Mouse (Mus musculus) left cerebral cortex, postnatal 10 days (tissue): Measurements from ENCODE around the gene Ctnnb1. TPM values are rescaled to one million over a fixed set of nuclear protein-coding genes. Genes with fewer than 3 reads are reported as not detected.
A peak's percentile ranks its signal among the peaks of the same experiment; 100 is the strongest.

Experiments used
- DNase-seq, 2 experiments: peaks; one replicate each; pipeline ENCODE4 v3.0.0; 2021 to 2022; ENCODE audit warnings: low spot score in 2 of 2, mixed read lengths in 1 of 2; ENCODE audit errors: extremely low spot score in 1 of 2
- intact Hi-C: fragments of 180-260 bp; cut with DNase I; formaldehyde crosslinking; loops from one replicate; pipeline ENCODE4 v1.15.1; 2025
- total RNA-seq, 2 experiments: library from RNA; stranded (reverse); gene quantifications; 2 replicates each; pipeline ENCODE4 v1.2.3; 2021

Ctnnb1 gene
- total RNA-seq, 2 experiments from 2014 or later: 681 to 724 TPM

DNA sequence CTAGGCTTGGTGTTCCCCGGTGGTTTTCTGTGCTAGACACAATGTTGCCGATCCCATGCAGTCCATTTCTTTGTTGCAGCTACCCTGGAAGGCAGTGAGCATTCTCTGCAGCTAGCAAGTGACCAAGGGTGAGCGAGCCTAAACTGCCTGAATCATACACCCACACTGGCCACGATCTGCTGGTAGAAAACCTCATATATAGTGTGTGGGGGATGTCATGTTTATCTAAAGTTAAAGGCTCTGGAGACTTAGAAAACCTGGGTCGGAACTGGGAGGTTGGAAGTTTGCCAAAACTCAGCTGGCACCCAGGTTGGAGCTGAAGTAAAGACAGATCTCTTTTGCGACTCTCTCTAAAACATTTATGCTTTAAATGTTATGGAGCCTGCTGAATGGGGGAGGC lies 10.4 kb upstream of the Ctnnb1 start:
- intact Hi-C loops: no loop called here
- no peak for DNase-seq

DNA sequence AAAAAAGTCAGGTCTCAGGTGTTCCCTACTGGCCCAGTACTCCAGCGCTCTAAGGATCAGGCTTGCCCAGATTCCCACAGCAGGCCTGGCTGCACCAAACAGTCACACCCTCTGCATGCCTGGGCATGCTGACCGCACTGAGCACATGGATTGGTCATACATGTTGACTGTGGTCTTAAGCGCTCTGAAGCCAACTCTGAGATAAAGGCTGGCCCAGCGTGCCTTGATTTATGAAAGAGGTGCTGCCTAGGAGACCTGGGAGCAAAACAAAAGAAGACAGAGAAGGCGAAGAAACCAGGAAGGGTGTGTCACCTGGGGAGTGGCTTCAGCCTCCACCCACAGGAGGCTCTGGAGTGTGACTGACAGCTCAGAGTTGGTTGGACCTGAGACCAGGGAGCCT lies 9.9 kb upstream of the Ctnnb1 start:
- intact Hi-C loops: no loop called here

DNA sequence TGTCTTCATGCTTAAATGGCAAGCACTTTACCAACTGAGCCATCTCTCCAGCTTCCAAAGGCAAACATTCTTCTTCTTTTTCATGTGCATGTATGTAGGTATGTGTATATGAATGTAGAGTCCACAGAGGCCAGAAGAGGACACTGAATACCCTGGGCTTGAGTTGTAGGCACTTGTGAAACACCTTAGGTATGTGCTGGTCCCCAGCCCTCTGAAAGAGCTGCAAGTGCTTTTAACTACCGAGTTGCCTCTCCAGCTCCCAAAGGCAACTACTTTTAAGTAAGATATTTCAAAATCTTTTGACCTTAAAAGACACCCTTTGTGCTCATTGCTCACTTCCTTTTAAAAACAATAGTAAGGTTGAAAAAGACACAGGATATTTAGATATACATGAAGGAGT lies 2.9 kb upstream of the Ctnnb1 start:
- DNase-seq: no peak
- intact Hi-C loops: no loop called here

More for the DNA sequence above, 9.9 kb upstream of the Ctnnb1 start:
- no peak for DNase-seq

DNA sequence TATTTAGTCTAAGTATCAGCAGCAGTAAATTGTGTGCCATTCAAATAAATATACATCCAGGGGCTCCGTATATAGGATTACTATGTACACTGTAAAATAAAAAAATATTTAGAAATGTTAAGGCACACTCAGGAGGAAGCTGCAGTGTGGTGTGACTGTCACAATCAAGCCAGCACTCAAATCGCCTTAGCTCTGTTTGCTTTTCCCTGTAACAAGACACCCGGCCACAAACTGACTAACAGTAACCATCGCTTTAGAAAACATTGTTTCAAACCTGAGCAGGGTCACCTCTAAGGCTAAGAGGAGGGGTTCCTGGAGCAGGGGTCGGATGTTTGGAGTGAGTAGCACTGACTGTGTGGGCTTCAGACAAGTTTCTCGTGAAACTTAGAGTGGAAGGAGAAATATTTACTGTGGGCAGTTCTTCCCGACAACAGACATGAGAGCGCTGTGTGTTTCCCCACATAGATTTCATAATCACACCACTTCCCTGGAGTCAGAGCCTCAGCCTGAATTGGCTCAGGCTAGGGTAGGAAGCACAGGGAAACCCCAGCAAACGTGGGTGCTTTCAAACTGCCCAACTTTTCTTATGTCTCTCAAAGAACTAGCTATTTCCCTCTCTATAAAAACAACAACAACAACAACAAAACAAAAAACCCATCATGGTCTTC lies 1.9 kb upstream of the Ctnnb1 start:
- intact Hi-C loops: no loop called here
- DNase-seq: no peak

DNA sequence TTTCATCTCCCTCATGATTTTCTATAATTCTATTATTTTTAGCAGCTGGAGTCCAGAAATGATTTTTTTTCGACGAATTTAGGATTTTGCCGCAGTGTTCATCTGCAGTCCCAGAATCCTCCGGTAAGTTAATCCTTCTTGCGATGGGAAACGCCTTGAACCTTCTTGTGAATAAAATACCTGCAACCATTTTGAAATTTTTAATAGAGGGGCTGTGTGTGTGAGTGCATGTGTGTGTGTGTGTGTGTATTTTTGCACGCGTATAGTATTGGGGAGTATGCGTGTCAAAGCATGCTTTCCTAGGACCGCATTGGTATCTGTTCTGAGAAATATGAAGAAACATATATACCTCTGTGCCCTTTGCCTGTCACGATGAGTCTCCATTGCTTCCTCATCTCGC lies 1.0 kb downstream of the Ctnnb1 start:
- intact Hi-C loops: loop anchor here (5.0 kb wide), 2 partner anchors 83 to 153 kb away; no protein-coding TSS in a partner anchor
- DNase-seq: no peak

DNA sequence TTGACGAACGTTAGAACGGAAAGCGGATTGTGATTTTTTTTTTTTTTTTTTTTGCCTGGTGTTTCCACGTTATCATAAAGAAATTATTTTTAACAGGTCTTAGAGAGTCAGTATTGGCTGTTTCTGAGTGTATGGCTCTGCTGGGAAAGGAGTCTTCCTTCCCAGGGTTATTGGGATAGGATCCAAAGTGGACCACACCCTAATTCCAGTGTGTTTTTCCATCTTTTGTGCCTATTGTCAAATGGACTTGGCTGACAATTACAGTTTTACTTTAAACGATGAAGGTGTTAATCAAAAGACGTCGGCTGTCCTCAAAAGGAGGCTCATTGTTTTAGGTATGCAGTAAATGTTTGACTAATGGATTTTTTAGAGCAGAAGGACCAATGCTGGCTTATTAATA lies 1.8 kb downstream of the Ctnnb1 start:
- no peak for DNase-seq
- intact Hi-C loops: loop anchor here (5.0 kb wide), 2 partner anchors 84 to 154 kb away; no protein-coding TSS in a partner anchor

DNA sequence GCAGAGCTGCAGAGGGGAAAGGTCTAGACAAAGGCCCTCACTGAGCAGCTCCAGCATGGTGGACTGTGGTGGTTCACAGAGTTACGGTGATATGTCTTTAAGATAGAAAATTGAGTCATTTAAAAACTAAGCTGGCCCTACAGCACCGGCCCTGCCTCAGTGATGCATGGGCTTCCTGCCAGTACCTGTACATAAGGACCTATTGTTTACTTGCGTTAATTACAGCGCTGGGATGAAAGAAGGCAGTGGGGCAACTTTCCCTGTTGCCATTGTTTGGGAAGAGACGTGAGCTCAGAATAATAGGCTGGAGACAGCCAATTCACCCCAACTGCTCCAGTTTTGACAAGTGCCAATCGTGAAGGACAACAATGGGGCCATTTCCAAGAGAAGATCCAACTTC lies 3.4 kb downstream of the Ctnnb1 start:
- intact Hi-C loops: loop anchor here (5.0 kb wide), 2 partner anchors 85 to 155 kb away; no protein-coding TSS in a partner anchor
- no peak for DNase-seq

DNA sequence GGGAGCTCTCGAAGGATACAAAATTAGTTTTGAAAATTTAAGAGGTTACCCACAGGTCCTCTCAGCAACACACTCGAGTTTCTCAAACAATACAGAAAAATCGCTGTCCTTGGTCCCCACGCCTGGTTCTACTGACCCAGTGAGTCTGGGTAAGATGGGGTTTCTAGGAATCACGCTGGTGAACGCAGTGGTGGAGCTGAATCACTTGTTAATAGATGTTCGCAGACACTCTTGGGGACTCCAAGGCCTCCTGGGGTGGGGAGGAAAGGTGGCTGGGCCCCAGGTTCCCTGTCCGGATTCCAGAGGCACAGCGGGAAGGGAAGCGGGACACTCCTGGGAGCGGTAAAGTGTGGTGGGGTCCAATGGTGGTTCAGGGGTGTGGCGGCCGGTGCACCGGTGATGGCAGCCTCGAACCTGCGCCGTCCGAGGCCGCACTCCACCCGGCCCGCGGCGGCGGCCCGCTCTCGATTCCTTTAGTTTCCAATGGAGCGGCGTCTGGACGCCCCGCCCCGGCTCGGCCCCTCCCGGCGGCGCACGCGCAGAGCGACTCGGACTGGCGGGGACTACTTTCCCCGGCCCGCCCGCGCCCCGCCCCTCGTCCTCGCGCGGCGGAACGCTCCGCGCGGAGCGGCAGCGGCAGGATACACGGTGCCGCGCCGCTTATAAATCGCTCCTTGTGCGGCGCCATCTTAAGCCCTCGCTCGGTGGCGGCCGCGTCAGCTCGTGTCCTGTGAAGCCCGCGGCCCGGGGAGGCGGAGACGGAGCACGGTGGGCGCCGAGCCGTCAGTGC lies 4.0 kb downstream of the Ctnnb1 start:
- intact Hi-C loops: loop anchor here (5.0 kb wide), 2 partner anchors 86 to 156 kb away; no protein-coding TSS in a partner anchor

DNA sequence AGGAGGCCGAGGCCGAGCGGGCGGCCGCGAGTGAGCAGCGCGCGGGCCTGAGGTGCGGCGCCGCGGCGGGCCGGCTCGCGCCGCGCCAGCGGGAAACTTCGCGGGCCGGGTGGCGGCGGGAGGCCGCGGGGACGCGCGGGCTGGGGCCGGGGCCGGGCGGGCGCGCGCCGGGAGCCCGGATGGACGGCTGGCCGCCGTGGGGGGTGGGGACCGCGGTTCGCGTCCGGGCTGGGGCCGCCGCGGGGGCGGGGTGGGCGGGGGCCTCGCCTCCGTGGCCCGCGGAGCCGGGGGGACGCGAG lies 4.5 kb downstream of the Ctnnb1 start:
- intact Hi-C loops: loop anchor here (5.0 kb wide), 2 partner anchors 86 to 156 kb away; no protein-coding TSS in a partner anchor
- peak in 1 of 2 experiments; percentile 86 for DNase-seq

More for the DNA sequence above, 4.0 kb downstream of the Ctnnb1 start:
- DNase-seq: peak; percentile 94 to 98

DNA sequence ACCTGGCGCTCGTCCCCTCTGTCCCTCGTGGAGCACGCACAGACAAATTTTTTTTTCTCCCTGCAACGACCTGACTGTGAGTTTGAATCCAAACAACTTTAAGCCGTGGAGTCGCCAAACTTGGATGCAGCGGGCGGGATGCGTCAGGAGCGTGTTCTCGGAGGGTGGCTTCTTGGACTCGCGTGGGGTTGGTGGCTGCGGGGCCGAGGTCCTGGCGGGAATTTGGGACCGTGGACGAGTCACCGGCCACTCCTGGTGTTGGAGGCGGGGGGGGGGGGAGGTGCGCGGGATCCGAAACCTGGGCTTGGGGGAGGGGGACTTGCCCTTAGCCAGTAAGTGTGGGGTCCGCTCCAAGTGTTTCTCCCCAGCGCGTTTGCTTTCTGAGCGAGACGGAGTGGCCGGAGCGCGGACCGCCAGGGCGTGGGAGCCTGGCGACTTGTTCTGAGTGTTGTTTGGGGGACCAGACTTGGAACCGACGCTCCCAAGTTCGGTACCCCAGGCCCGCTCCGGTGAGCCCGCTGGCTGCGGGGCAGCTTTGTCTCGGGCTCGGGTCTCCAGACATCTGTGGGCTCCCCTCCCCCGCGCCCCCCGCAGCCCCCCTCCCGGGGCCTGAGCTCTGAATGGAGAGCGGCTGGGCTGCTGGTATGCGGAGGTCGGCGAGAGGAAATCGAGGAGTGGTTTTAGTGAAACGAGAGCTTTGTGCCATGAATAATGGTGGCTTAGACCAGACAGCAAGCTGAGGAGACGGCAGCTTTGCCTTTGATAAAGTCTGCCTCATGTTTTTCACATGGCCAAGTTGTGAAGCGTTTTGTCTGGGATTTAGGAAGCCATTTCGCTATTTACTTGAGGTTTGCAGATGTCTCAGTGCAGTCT lies 5.1 kb downstream of the Ctnnb1 start:
- intact Hi-C loops: loop anchor here (5.0 kb wide), 2 partner anchors 87 to 157 kb away; no protein-coding TSS in a partner anchor
- DNase-seq: peak; percentile 40 to 76

DNA sequence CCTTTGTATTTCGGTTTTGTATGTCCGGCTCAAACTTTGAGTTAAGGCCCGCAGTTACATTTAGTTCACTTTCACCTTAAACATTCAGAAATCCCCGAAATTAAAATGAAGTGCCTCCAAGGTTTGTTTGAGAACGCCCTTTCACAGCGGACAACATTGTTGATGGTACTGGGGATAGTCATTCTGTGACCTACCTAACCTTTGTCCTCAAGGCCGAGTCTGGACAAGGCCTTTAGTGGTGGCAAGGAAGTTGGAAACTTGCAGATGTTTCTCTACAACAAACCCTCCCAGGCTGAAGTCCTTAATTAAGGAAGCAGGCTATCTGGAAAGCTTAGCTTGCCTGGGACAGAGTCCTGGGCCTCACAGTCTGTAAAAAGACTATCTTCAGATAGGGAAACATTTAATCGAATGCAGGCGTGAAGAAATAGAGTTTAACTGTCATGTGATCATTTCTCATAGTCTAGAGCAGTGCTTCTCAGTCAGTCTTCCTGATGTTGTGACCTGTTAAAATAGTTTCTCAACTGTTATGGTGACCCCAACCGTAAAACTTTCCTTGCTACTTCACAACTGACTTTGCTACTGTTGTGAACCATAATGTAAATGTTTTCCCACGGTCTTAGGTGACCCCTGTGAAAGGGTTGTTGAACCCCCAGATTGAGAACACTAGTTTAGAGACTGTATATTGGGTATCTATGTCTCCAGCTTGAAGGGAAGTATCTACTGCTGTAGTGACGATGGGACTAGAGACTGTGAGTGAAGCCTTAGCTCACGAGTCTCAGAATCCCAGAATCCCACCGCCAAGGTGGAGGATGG lies 6.0 kb downstream of the Ctnnb1 start:
- intact Hi-C loops: loop anchor here (5.0 kb wide), 2 partner anchors 88 to 158 kb away; no protein-coding TSS in a partner anchor
- DNase-seq: no peak

DNA sequence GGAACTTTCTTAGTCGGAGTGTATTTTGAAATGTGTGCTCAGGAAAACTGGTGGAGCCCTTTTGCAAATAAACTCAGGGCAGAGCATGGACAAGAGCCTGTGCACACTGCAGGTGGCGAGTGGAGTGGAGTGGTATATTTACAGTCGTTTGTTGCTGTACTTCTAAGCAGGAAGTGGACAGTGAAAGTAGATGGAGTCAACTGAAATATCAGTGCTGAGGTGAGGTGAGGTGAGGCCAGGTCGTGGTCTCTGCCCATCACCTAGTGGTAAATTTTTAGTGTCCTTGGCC lies 6.6 kb downstream of the Ctnnb1 start:
- intact Hi-C loops: no loop called here

DNA sequence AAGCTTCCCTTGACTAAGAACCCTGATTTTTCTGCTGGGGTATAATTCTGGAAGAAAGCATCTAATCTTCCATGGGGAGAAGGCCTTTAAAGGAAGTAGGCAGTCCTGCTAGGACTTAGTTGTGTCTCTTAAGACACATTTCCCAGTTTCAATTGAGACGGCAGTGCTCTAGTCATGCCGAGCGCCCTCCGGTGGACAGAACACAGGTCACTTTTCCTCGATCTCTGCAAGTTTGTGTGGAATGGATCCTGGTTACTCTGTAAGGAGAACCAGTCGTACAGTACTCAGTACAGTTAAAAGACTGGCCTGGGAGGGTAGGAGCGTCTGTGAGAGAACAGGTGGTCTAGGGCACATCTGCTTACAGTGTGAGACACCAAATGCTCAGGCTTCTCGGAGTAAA lies 7.3 kb downstream of the Ctnnb1 start:
- intact Hi-C loops: loop anchor here (2.0 kb wide), 1 partner anchor 334 kb away; no protein-coding TSS in a partner anchor
- peak; percentile 52 to 77 for DNase-seq

More for the DNA sequence above, 6.6 kb downstream of the Ctnnb1 start:
- DNase-seq: no peak

DNA sequence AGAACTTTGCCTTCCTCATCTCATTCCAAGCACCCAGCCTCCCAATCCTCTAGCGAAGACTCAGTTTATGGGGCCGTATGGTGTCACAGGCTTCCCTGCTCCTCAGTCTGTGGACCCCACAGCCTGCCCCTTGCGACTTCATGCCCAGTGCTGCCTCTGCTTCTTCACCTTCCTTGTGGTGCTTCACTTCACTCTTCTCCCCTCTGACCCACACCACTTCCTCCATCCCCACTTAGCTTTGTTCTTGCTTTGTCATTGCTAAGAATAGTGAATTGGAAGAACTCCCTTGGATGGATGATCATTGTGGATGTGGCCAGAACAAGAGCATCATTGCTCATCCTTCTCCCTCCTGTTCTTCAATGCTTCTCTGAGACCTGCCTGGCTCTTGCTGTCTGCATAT lies 11.8 kb downstream of the Ctnnb1 start:
- intact Hi-C loops: no loop called here
- DNase-seq: no peak

DNA sequence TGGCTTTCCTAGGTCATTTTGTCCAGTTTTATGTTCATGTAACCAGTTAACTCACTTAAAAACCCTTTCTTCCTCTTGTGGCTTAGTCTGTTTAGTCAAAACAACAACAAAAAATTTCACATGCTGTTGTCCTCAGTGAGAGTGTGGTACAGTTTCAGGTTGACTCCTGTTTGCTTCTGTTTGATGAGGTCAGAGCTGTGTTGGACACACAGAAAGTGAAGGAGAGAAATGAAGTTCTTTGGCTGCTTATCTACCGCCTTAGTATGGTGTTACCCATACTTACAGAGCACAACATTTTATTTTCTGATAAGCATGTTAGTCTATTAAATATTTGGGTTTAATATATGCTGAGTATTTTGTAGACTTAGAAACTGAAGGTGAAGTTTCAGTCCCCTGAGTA lies 14.7 kb downstream of the Ctnnb1 start:
- DNase-seq: no peak
- intact Hi-C loops: no loop called here

DNA sequence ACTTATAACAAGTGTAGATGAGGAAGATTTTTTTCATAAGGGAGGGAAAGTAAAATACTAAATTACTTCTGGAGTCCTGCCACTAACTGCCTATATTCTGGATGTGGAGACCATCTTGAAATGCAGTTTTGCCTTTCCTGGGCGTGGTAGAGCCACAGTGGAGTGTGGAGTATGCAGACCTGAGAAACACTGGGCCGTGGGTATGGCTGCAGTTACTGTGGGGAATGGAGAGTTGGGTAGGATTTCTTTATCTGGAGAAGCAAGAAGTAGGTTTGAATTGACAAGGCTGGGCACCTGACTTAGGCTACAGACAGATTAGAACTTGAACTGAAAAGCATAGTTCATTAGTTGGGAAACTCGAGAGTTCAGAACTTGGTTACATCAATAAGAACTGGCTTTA lies 15.2 kb downstream of the Ctnnb1 start:
- intact Hi-C loops: no loop called here
- no peak for DNase-seq

DNA sequence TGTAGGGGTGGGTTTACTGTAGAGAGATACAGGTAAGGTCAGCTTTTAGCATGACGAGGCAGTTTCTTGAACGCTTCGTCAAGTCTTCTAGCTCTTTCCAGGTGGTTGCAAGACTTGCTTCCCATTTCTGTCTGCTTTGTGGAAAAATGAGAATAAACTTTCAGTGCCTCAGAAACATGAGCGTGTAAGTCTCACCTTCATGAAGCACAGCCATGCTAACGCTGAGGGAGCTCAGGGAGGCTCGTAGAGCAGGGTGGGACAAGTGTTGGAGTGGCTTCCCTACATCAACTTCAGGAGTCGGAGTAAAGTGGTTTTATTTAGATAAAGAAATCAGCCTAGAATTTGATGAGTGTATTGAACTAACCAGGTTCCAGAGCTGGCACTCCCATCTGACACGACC lies 17.1 kb downstream of the Ctnnb1 start:
- DNase-seq: no peak
- intact Hi-C loops: no loop called here

DNA sequence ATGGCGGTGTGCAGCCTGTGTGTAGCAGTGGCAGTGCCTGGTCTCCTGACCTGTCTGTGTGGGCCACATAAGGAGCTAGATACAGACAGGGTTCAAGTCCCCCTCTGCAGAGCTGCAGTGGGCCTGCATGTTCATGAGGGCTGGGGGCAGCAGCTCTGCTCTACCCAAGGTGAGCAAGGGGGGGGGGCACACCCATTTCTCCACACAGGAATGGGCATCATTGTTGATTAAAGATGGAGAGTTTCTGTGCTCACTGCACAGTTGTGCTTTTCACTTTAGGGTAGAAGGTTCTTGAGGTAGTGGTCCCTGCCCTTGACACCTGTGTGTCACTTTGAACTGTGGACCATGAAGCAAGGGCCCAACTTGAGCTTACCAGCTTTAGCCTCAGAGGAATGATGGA lies 19.8 kb downstream of the Ctnnb1 start:
- intact Hi-C loops: no loop called here
- no peak for DNase-seq

DNA sequence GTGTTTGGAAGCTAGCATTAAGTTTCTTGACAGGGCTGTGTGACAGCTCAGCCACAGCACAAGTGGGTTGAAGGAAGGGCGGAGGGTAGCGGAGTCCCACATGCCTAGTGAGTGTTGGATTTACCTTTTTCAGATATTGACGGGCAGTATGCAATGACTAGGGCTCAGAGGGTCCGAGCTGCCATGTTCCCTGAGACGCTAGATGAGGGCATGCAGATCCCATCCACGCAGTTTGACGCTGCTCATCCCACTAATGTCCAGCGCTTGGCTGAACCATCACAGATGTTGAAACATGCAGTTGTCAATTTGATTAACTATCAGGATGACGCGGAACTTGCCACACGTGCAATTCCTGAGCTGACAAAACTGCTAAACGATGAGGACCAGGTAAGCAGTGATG lies 21.7 kb downstream of the Ctnnb1 start:
- intact Hi-C loops: no loop called here
- DNase-seq: no peak
